Mouse (Mus musculus): ENCODE measurements at regions not wholly inside any gene's neighbourhood (a gene's known extent, or its start where the extent isn't known, plus 50 kb on each side); places are given as distances from the start of the nearest gene placed in this dataset.

GRCm38 (mm10) chr1:137575380-137575779 lies 600.1 kb downstream of the Ptprc start:
- DNase-seq (ENCODE audit: low spot score in 2 of 2), result no peak

GRCm38 (mm10) chr1:137571905-137572865 lies 603.3 kb downstream of the Ptprc start:
- no peak for DNase-seq (ENCODE audit: low spot score in 2 of 2)

- no peak for DNase-seq (ENCODE audit: low spot score in 2 of 2)
These were observed 604.2 kb downstream of the Ptprc start for GRCm38 (mm10) chr1:137571190-137571904.

GRCm38 (mm10) chr1:137567526-137567925 lies 607.3 kb upstream of the Nr5a2 start:
- no peak for DNase-seq (ENCODE audit: low spot score in 2 of 2)

- DNase-seq (ENCODE audit: low spot score in 2 of 2), result no peak
These were observed 605.4 kb upstream of the Nr5a2 start for GRCm38 (mm10) chr1:137565573-137566048.

- no peak for DNase-seq (ENCODE audit: low spot score in 2 of 2)
These were observed 601.4 kb upstream of the Nr5a2 start for GRCm38 (mm10) chr1:137561686-137562085.

GRCm38 (mm10) chr1:137560389-137561268 lies 600.4 kb upstream of the Nr5a2 start:
- DNase-seq (ENCODE audit: low spot score in 2 of 2), result no peak

GRCm38 (mm10) chr1:137549659-137550058 lies 589.4 kb upstream of the Nr5a2 start:
- no peak for DNase-seq (ENCODE audit: low spot score in 2 of 2)

GRCm38 (mm10) chr1:137545666-137546065 lies 585.4 kb upstream of the Nr5a2 start:
- peak; percentile 18 to 26 for DNase-seq (ENCODE audit: low spot score in 2 of 2)

- no peak for DNase-seq (ENCODE audit: low spot score in 2 of 2)
These were observed 583.6 kb upstream of the Nr5a2 start for GRCm38 (mm10) chr1:137543828-137544227.

- no peak for DNase-seq (ENCODE audit: low spot score in 2 of 2)
These were observed 581.2 kb upstream of the Nr5a2 start for GRCm38 (mm10) chr1:137541453-137541852.

- no peak for DNase-seq (ENCODE audit: low spot score in 2 of 2)
These were observed 579.3 kb upstream of the Nr5a2 start for GRCm38 (mm10) chr1:137539424-137540116.

- DNase-seq (ENCODE audit: low spot score in 2 of 2), result no peak
These were observed 554.5 kb upstream of the Nr5a2 start for GRCm38 (mm10) chr1:137514750-137515149.

- no peak for DNase-seq (ENCODE audit: low spot score in 2 of 2)
These were observed 543.6 kb upstream of the Nr5a2 start for GRCm38 (mm10) chr1:137503704-137504422.

- DNase-seq (ENCODE audit: low spot score in 2 of 2), result no peak
These were observed 528.0 kb upstream of the Nr5a2 start for GRCm38 (mm10) chr1:137488226-137488625.

GRCm38 (mm10) chr1:137478459-137478858 lies 518.2 kb upstream of the Nr5a2 start:
- no peak for DNase-seq (ENCODE audit: low spot score in 2 of 2)

GRCm38 (mm10) chr1:137477239-137477638 lies 517.0 kb upstream of the Nr5a2 start:
- DNase-seq (ENCODE audit: low spot score in 2 of 2), result no peak

GRCm38 (mm10) chr1:137474858-137475257 lies 514.6 kb upstream of the Nr5a2 start:
- DNase-seq (ENCODE audit: low spot score in 2 of 2), result no peak

GRCm38 (mm10) chr1:137473800-137474685 lies 513.8 kb upstream of the Nr5a2 start:
- peak in 1 of 2 experiments; percentile 5 for DNase-seq (ENCODE audit: low spot score in 2 of 2)
